ENCODE assay signal across 13 mouse cellular contexts in genomic region chr2:128430776-128431291, GRCm38 (mm10).
DNase-seq lines count a peak whose midpoint lies in the region; ATAC-seq and TF ChIP-seq lines count a peak whose summit lies in the region.
"Had no signal": no experiment of that assay in that cellular context is flagged by ENCODE, and none has a peak within 500 bp of the region (broad histone marks: within the 10 kb centered on the region; RNA-seq: fewer than 3 reads in every experiment).

No protein-coding gene starts in this region.

- H3K9ac ChIP-seq in forebrain, embryonic 11.5 days (ENCODE audit: low read length): no peak overlapping the region
- no peak overlapping the region for H3K9ac ChIP-seq in kidney, embryonic 15.5 days
- no peak overlapping the region for H3K9ac ChIP-seq in limb, embryonic 11.5 days (ENCODE audit: low read length)
- H3K9ac ChIP-seq in liver, postnatal 0 days (replicated peaks): no peak overlapping the region
- H3K9ac ChIP-seq: midbrain, embryonic 12.5 days had no signal

- no peak for TF ChIP-seq POLR2A in kidney, adult 2 months (IDR thresholded peaks at IDR 0.05; ENCODE audit: low read depth, low read length)

- ATAC-seq in forebrain, embryonic 11.5 days (replicated peaks; ENCODE audit: low FRiP score): no peak
- no peak for ATAC-seq in kidney, embryonic 15.5 days (replicated peaks; ENCODE audit: low FRiP score)
- no peak for ATAC-seq in limb, embryonic 11.5 days (ENCODE audit: insufficient number of reproducible peaks, low FRiP score, low TSS enrichment, low read depth)
- no peak for ATAC-seq in liver, postnatal 0 days
- ATAC-seq: hindbrain, postnatal 0 days had no signal

- no peaks in the 10 kb centered on the region for H3K36me3 ChIP-seq in forebrain, embryonic 10.5 days (replicated peaks)
- H3K36me3 ChIP-seq in forebrain, embryonic 11.5 days (ENCODE audit: control insufficient read depth, insufficient read depth, low read length): no peaks in the 10 kb centered on the region
- H3K36me3 ChIP-seq in kidney, embryonic 15.5 days: no peaks in the 10 kb centered on the region
- no peaks in the 10 kb centered on the region for H3K36me3 ChIP-seq in kidney, adult 2 months (ENCODE audit: control insufficient read depth, insufficient read depth, low read length)
- H3K36me3 ChIP-seq in limb, embryonic 11.5 days (ENCODE audit: control insufficient read depth, insufficient read depth, low read length): no peaks in the 10 kb centered on the region
- H3K36me3 ChIP-seq in liver, postnatal 0 days (replicated peaks; ENCODE audit: insufficient read depth, low read length): no peaks in the 10 kb centered on the region
- H3K36me3 ChIP-seq: midbrain, embryonic 12.5 days had no signal

- H3K27ac ChIP-seq in forebrain, embryonic 10.5 days: 0 out of 2 replicates have a peak overlapping the region, but pooled peaks have one; percentile 40
- H3K27ac ChIP-seq in forebrain, embryonic 11.5 days (ENCODE audit: low read depth, low read length): no peak overlapping the region
- 0 out of 2 replicates have a peak overlapping the region, but pooled peaks have one; percentile 35 for H3K27ac ChIP-seq in kidney, embryonic 15.5 days
- H3K27ac ChIP-seq in kidney, adult 2 months (ENCODE audit: insufficient read depth, low read depth, low read length): no peak overlapping the region
- peak overlapping the region; percentile 52 for H3K27ac ChIP-seq in brown adipose tissue, adult 24 weeks (replicated peaks; ENCODE audit: low read depth, low read length)
- no peak overlapping the region for H3K27ac ChIP-seq in limb, embryonic 11.5 days (replicated peaks; ENCODE audit: low read depth, low read length)
- no peak overlapping the region for H3K27ac ChIP-seq in liver, postnatal 0 days (ENCODE audit: low read depth)
- H3K27ac ChIP-seq: hindbrain, postnatal 0 days; midbrain, embryonic 12.5 days had no signal

- no peaks in the 10 kb centered on the region for H3K9me3 ChIP-seq in forebrain, embryonic 10.5 days
- no peaks in the 10 kb centered on the region for H3K9me3 ChIP-seq in forebrain, embryonic 11.5 days (ENCODE audit: control insufficient read depth, low read length)
- H3K9me3 ChIP-seq in kidney, embryonic 15.5 days (replicated peaks): no peaks in the 10 kb centered on the region
- H3K9me3 ChIP-seq in limb, embryonic 11.5 days (ENCODE audit: control insufficient read depth, low read length): no peaks in the 10 kb centered on the region
- no peaks in the 10 kb centered on the region for H3K9me3 ChIP-seq in liver, postnatal 0 days (ENCODE audit: low read length)
- H3K9me3 ChIP-seq: midbrain, embryonic 12.5 days had no signal

- H3K4me2 ChIP-seq in forebrain, embryonic 11.5 days (ENCODE audit: low read depth, low read length, severe bottlenecking): no peak overlapping the region
- H3K4me2 ChIP-seq in kidney, embryonic 15.5 days: no peak overlapping the region
- H3K4me2 ChIP-seq in limb, embryonic 11.5 days (ENCODE audit: low read depth, severe bottlenecking): no peak overlapping the region
- no peak overlapping the region for H3K4me2 ChIP-seq in liver, postnatal 0 days (ENCODE audit: low read depth, low read length)
- H3K4me2 ChIP-seq: midbrain, embryonic 12.5 days had no signal

- no peak for TF ChIP-seq EP300 in liver, postnatal 0 days (IDR thresholded peaks at IDR 0.05; ENCODE audit: low read depth)

- no peak for TF ChIP-seq CTCF in kidney, adult 2 months (conservative IDR thresholded peaks at IDR 0.05; ENCODE audit: insufficient read depth, insufficient read length, low read depth, low read length)
- no peak for TF ChIP-seq CTCF in liver, postnatal 0 days (IDR thresholded peaks at IDR 0.05; ENCODE audit: low read depth)

- H3K4me3 ChIP-seq in forebrain, embryonic 10.5 days: no peak overlapping the region
- no peak overlapping the region for H3K4me3 ChIP-seq in forebrain, embryonic 11.5 days (ENCODE audit: low read depth, low read length)
- H3K4me3 ChIP-seq in kidney, embryonic 15.5 days (replicated peaks): no peak overlapping the region
- no peak overlapping the region for H3K4me3 ChIP-seq in kidney, adult 2 months (ENCODE audit: insufficient read depth, low read depth, low read length)
- no peak overlapping the region for H3K4me3 ChIP-seq in brown adipose tissue, adult 24 weeks (ENCODE audit: insufficient read depth, low read depth, low read length)
- H3K4me3 ChIP-seq in limb, embryonic 11.5 days (ENCODE audit: low read depth, low read length): no peak overlapping the region
- no peak overlapping the region for H3K4me3 ChIP-seq in liver, postnatal 0 days (ENCODE audit: low read depth, low read length)
- H3K4me3 ChIP-seq: midbrain, embryonic 12.5 days had no signal

- DNase-seq in forebrain, embryonic 10.5 days (ENCODE audit: extremely low spot score, low spot score): no peak
- DNase-seq in forebrain, embryonic 11.5 days (ENCODE audit: low spot score): no peak
- DNase-seq in kidney, adult 2 months: no peak
- DNase-seq in limb, embryonic 11.5 days (ENCODE audit: low spot score): peak; percentile 32
- no peak for DNase-seq in spleen, postnatal 36 days (ENCODE audit: low spot score in 2 of 2)
- no peak for DNase-seq in liver, postnatal 0 days
- DNase-seq: adrenal gland, adult 2 months; cerebellum, adult 9-11 months; gastrocnemius, postnatal 36 days had no signal

- H3K4me1 ChIP-seq in forebrain, embryonic 10.5 days: peaks cover 62% of the 10 kb centered on the region
- H3K4me1 ChIP-seq in forebrain, embryonic 11.5 days (replicated peaks; ENCODE audit: control insufficient read depth, insufficient read depth, low read length): peaks cover 8% of the 10 kb centered on the region; the same call in 1 of the 2 replicates
- peaks cover 48% of the 10 kb centered on the region for H3K4me1 ChIP-seq in kidney, embryonic 15.5 days
- H3K4me1 ChIP-seq in kidney, adult 2 months (ENCODE audit: control insufficient read depth, insufficient read depth, low read length): no peaks in the 10 kb centered on the region
- H3K4me1 ChIP-seq in brown adipose tissue, adult 24 weeks (ENCODE audit: control insufficient read depth, insufficient read depth, insufficient read length, low read length): peaks cover 8% of the 10 kb centered on the region
- H3K4me1 ChIP-seq in limb, embryonic 11.5 days (ENCODE audit: control insufficient read depth, insufficient read depth, low read length): peaks cover 4% of the 10 kb centered on the region
- H3K4me1 ChIP-seq in liver, postnatal 0 days (ENCODE audit: insufficient read depth): peaks cover 8% of the 10 kb centered on the region; the same call in 1 of the 2 replicates

- H3K27me3 ChIP-seq in forebrain, embryonic 10.5 days (ENCODE audit: poor library complexity, severe bottlenecking): 0 out of 2 replicates have a peak, but pooled peaks cover 5% of the 10 kb centered on the region
- no peaks in the 10 kb centered on the region for H3K27me3 ChIP-seq in forebrain, embryonic 11.5 days (ENCODE audit: control insufficient read depth, insufficient read depth, low read length)
- H3K27me3 ChIP-seq in kidney, embryonic 15.5 days: no peaks in the 10 kb centered on the region
- H3K27me3 ChIP-seq in kidney, adult 2 months (replicated peaks; ENCODE audit: control insufficient read depth, insufficient read depth, low read length): no peaks in the 10 kb centered on the region
- H3K27me3 ChIP-seq in limb, embryonic 11.5 days (ENCODE audit: control insufficient read depth, insufficient read depth, low read length): no peaks in the 10 kb centered on the region
- no peaks in the 10 kb centered on the region for H3K27me3 ChIP-seq in liver, postnatal 0 days (ENCODE audit: insufficient read depth, low read length)
- H3K27me3 ChIP-seq: midbrain, embryonic 12.5 days had no signal

- 60% methylated on average over 9 of the region's 9 CpGs for WGBS in forebrain, embryonic 10.5 days
- 53% methylated on average over 9 of the region's 9 CpGs for WGBS in forebrain, embryonic 11.5 days
- WGBS in kidney, embryonic 15.5 days: 63% methylated on average over 9 of the region's 9 CpGs
- 67% methylated on average over 9 of the region's 9 CpGs for WGBS in kidney, adult 2 months
- WGBS in limb, embryonic 11.5 days: 33% methylated on average over 9 of the region's 9 CpGs
- 57% methylated on average over 9 of the region's 9 CpGs for WGBS in liver, postnatal 0 days (ENCODE audit: insufficient replicate concordance)

Comparison
In these comparisons a context has a peak if more than half of its experiments do, and no peak if none do; other contexts are left out.
1. H3K27ac ChIP-seq: peak in forebrain, embryonic 10.5 days (single experiment), kidney, embryonic 15.5 days (single experiment) and brown adipose tissue, adult 24 weeks (single experiment); none in forebrain, embryonic 11.5 days (single experiment), kidney, adult 2 months (single experiment), limb, embryonic 11.5 days (single experiment) and liver, postnatal 0 days (single experiment).